Mouse (Mus musculus): Measurements from ENCODE around the gene Serpina9. TPM values are rescaled to one million over a fixed set of nuclear protein-coding genes. Genes with fewer than 3 reads are reported as not detected.
A peak's percentile ranks its signal among the peaks of the same experiment; 100 is the strongest.

Serpina9 gene
- total RNA-seq, 1 experiment: 0.18 TPM

- TF ChIP-seq HCFC1 (IDR thresholded peaks at IDR 0.05; ENCODE audit: borderline replicate concordance, insufficient read depth, low read length) (no peak), MAFK (IDR thresholded peaks at IDR 0.05; ENCODE audit: insufficient read depth, low read depth, low read length) (no peak), CHD2 (IDR thresholded peaks at IDR 0.05; ENCODE audit: low read depth, low read length) (no peak), ZNF384 (IDR thresholded peaks at IDR 0.05; ENCODE audit: low read depth, low read length) (no peak), ZC3H11A (IDR thresholded peaks at IDR 0.05; ENCODE audit: borderline replicate concordance, low read depth, low read length) (no peak)
- Histone ChIP-seq H3K9ac (ENCODE audit: insufficient read depth, low read depth, low read length, poor library complexity, severe bottlenecking) (no peak overlapping the region), H3K4me3 (ENCODE audit: insufficient read depth in 1 of 2, low read depth in 1 of 2, low read length in 2 of 2, poor library complexity in 1 of 2, severe bottlenecking in 1 of 2) (no peak overlapping the region), H3K9me3 (ENCODE audit: control insufficient read depth, insufficient read depth, low read depth, low read length) (no peaks in the 10 kb centered on the region), H3K27ac (ENCODE audit: insufficient read depth, low read depth, low read length, poor library complexity, severe bottlenecking) (no peak overlapping the region), H3K36me3 (ENCODE audit: control insufficient read depth, insufficient read depth, low read length, poor library complexity, severe bottlenecking) (no peaks in the 10 kb centered on the region), H3K4me1 (ENCODE audit: control insufficient read depth in 2 of 2, insufficient read depth in 2 of 2, low read length in 2 of 2, poor library complexity in 1 of 2) (no peaks in the 10 kb centered on the region)
- DNase-seq (ENCODE audit: low read depth, low spot score): no peak
- in situ Hi-C loops (cut with MboI; ENCODE audit: low sequenced_read_pairs in 2 of 2, unreplicated experiment in 2 of 2): no loop called here
These were observed 29.2 kb upstream of the Serpina9 start for GRCm38 (mm10) chr12:104042753-104043152.

- Histone ChIP-seq H3K27ac (ENCODE audit: insufficient read depth, low read depth, low read length, poor library complexity, severe bottlenecking) (no peak overlapping the region), H3K36me3 (ENCODE audit: control insufficient read depth, insufficient read depth, low read length, poor library complexity, severe bottlenecking) (no peaks in the 10 kb centered on the region)
- in situ Hi-C loops (cut with MboI; ENCODE audit: low sequenced_read_pairs in 2 of 2, unreplicated experiment in 2 of 2): no loop called here
These were observed 27.8 kb upstream of the Serpina9 start for GRCm38 (mm10) chr12:104041401-104041800.

GRCm38 (mm10) chr12:104038181-104038580 is 24.6 kb upstream of the Serpina9 start:
- in situ Hi-C loops (cut with MboI; ENCODE audit: low sequenced_read_pairs in 2 of 2, unreplicated experiment in 2 of 2): no loop called here
- H3K27ac ChIP-seq (ENCODE audit: insufficient read depth, low read depth, low read length, poor library complexity, severe bottlenecking): no peak overlapping the region
- no peak overlapping the region for H3K9ac ChIP-seq (ENCODE audit: insufficient read depth, low read depth, low read length, poor library complexity, severe bottlenecking)
- no peaks in the 10 kb centered on the region for H3K36me3 ChIP-seq (ENCODE audit: control insufficient read depth, insufficient read depth, low read length, poor library complexity, severe bottlenecking)
- no peaks in the 10 kb centered on the region for H3K9me3 ChIP-seq (ENCODE audit: control insufficient read depth, insufficient read depth, low read depth, low read length)
- H3K4me3 ChIP-seq (ENCODE audit: insufficient read depth in 1 of 2, low read depth in 1 of 2, low read length in 2 of 2, poor library complexity in 1 of 2, severe bottlenecking in 1 of 2): no peak overlapping the region
- DNase-seq (ENCODE audit: low read depth, low spot score): no peak
- TF ChIP-seq MAFK (IDR thresholded peaks at IDR 0.05; ENCODE audit: insufficient read depth, low read depth, low read length): no peak
- no peak for TF ChIP-seq HCFC1 (IDR thresholded peaks at IDR 0.05; ENCODE audit: borderline replicate concordance, insufficient read depth, low read length)
- TF ChIP-seq CHD2 (IDR thresholded peaks at IDR 0.05; ENCODE audit: low read depth, low read length): no peak
- no peak for TF ChIP-seq ZNF384 (IDR thresholded peaks at IDR 0.05; ENCODE audit: low read depth, low read length)
- TF ChIP-seq ZC3H11A (IDR thresholded peaks at IDR 0.05; ENCODE audit: borderline replicate concordance, low read depth, low read length): no peak
- H3K4me1 ChIP-seq (ENCODE audit: control insufficient read depth in 2 of 2, insufficient read depth in 2 of 2, low read length in 2 of 2, poor library complexity in 1 of 2): no peaks in the 10 kb centered on the region; a peak in 1 of 4 replicates

More at GRCm38 (mm10) chr12:104041401-104041800, 27.8 kb upstream of the Serpina9 start:
- H3K9ac ChIP-seq (ENCODE audit: insufficient read depth, low read depth, low read length, poor library complexity, severe bottlenecking): no peak overlapping the region
- H3K9me3 ChIP-seq (ENCODE audit: control insufficient read depth, insufficient read depth, low read depth, low read length): no peaks in the 10 kb centered on the region
- no peak overlapping the region for H3K4me3 ChIP-seq (ENCODE audit: insufficient read depth in 1 of 2, low read depth in 1 of 2, low read length in 2 of 2, poor library complexity in 1 of 2, severe bottlenecking in 1 of 2)
- TF ChIP-seq ZNF384 (IDR thresholded peaks at IDR 0.05; ENCODE audit: low read depth, low read length): no peak
- no peak for TF ChIP-seq MAFK (IDR thresholded peaks at IDR 0.05; ENCODE audit: insufficient read depth, low read depth, low read length)
- TF ChIP-seq HCFC1 (IDR thresholded peaks at IDR 0.05; ENCODE audit: borderline replicate concordance, insufficient read depth, low read length): no peak
- no peak for TF ChIP-seq CHD2 (IDR thresholded peaks at IDR 0.05; ENCODE audit: low read depth, low read length)
- TF ChIP-seq ZC3H11A (IDR thresholded peaks at IDR 0.05; ENCODE audit: borderline replicate concordance, low read depth, low read length): no peak
- DNase-seq (ENCODE audit: low read depth, low spot score): no peak
- H3K4me1 ChIP-seq (ENCODE audit: control insufficient read depth in 2 of 2, insufficient read depth in 2 of 2, low read length in 2 of 2, poor library complexity in 1 of 2): no peaks in the 10 kb centered on the region

GRCm38 (mm10) chr12:104033752-104034151 is 20.2 kb upstream of the Serpina9 start:
- in situ Hi-C loops (cut with MboI; ENCODE audit: low sequenced_read_pairs in 2 of 2, unreplicated experiment in 2 of 2): no loop called here
- Histone ChIP-seq H3K36me3 (ENCODE audit: control insufficient read depth, insufficient read depth, low read length, poor library complexity, severe bottlenecking) (no peaks in the 10 kb centered on the region), H3K4me1 (ENCODE audit: control insufficient read depth in 2 of 2, insufficient read depth in 2 of 2, low read length in 2 of 2, poor library complexity in 1 of 2) (no peaks in the 10 kb centered on the region; a peak in 1 of 4 replicates), H3K4me3 (ENCODE audit: insufficient read depth in 1 of 2, low read depth in 1 of 2, low read length in 2 of 2, poor library complexity in 1 of 2, severe bottlenecking in 1 of 2) (no peak overlapping the region), H3K9ac (ENCODE audit: insufficient read depth, low read depth, low read length, poor library complexity, severe bottlenecking) (no peak overlapping the region), H3K9me3 (ENCODE audit: control insufficient read depth, insufficient read depth, low read depth, low read length) (no peaks in the 10 kb centered on the region), H3K27ac (ENCODE audit: insufficient read depth, low read depth, low read length, poor library complexity, severe bottlenecking) (no peak overlapping the region)
- TF ChIP-seq HCFC1 (IDR thresholded peaks at IDR 0.05; ENCODE audit: borderline replicate concordance, insufficient read depth, low read length) (no peak), MAFK (IDR thresholded peaks at IDR 0.05; ENCODE audit: insufficient read depth, low read depth, low read length) (no peak), ZC3H11A (IDR thresholded peaks at IDR 0.05; ENCODE audit: borderline replicate concordance, low read depth, low read length) (no peak), CHD2 (IDR thresholded peaks at IDR 0.05; ENCODE audit: low read depth, low read length) (no peak), ZNF384 (IDR thresholded peaks at IDR 0.05; ENCODE audit: low read depth, low read length) (no peak)
- DNase-seq (ENCODE audit: low read depth, low spot score): no peak

GRCm38 (mm10) chr12:104029986-104030385 is 16.4 kb upstream of the Serpina9 start:
- H3K4me1 ChIP-seq (ENCODE audit: control insufficient read depth in 2 of 2, insufficient read depth in 2 of 2, low read length in 2 of 2, poor library complexity in 1 of 2): no peaks in the 10 kb centered on the region; a peak in 1 of 4 replicates
- in situ Hi-C loops (cut with MboI; ENCODE audit: low sequenced_read_pairs in 2 of 2, unreplicated experiment in 2 of 2): no loop called here
- DNase-seq (ENCODE audit: low read depth, low spot score): peak; percentile 29

More at GRCm38 (mm10) chr12:104029986-104030385, 16.4 kb upstream of the Serpina9 start:
- TF ChIP-seq HCFC1 (IDR thresholded peaks at IDR 0.05; ENCODE audit: borderline replicate concordance, insufficient read depth, low read length) (no peak), ZC3H11A (IDR thresholded peaks at IDR 0.05; ENCODE audit: borderline replicate concordance, low read depth, low read length) (no peak)
- Histone ChIP-seq H3K4me3 (ENCODE audit: insufficient read depth in 1 of 2, low read depth in 1 of 2, low read length in 2 of 2, poor library complexity in 1 of 2, severe bottlenecking in 1 of 2) (no peak overlapping the region), H3K36me3 (ENCODE audit: control insufficient read depth, insufficient read depth, low read length, poor library complexity, severe bottlenecking) (no peaks in the 10 kb centered on the region), H3K9ac (ENCODE audit: insufficient read depth, low read depth, low read length, poor library complexity, severe bottlenecking) (no peak overlapping the region), H3K9me3 (ENCODE audit: control insufficient read depth, insufficient read depth, low read depth, low read length) (no peaks in the 10 kb centered on the region), H3K27ac (ENCODE audit: insufficient read depth, low read depth, low read length, poor library complexity, severe bottlenecking) (no peak overlapping the region)

Data from ES-E14 (cell line).